Mouse (Mus musculus): Measurements from ENCODE around the gene Fam3b. TPM values are rescaled to one million over a fixed set of nuclear protein-coding genes. Genes with fewer than 3 reads are reported as not detected.

Fam3b gene
- polyA plus RNA-seq, 1 experiment from 2014 or later, result not detected

DNA sequence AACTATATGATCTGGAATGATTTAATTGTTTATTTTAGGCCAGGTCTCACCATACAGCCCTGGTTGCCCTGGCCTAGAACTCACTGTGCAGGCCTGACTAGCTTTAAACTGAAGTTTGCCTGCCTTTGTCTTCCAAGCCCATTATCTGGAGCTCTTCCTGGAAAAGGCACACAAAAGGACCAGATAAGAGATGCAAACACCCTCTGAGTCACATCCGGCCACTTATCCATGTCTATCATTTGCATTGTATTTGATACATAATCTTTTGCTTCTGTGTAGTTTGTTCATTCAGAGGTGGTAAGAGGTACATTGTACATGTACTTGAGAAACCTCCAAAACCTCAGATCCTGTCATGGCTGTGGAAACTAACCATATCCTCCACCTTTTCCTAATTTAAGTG is 91.0 kb downstream of the Fam3b start:
- Histone ChIP-seq H3K27me3 (ENCODE audit: control insufficient read depth, insufficient read depth, low read length) (no peaks in the 10 kb centered on the region), H3K4me3 (ENCODE audit: low read depth, low read length) (no peak overlapping the region), H3K9me3 (ENCODE audit: control insufficient read depth, low read depth, low read length) (no peaks in the 10 kb centered on the region), H3K4me2 (replicated peaks; ENCODE audit: low read depth, low read length) (no peak overlapping the region), H3K9ac (replicated peaks; ENCODE audit: low read depth, low read length) (no peak overlapping the region), H3K4me1 (ENCODE audit: control insufficient read depth, insufficient read depth, low read length) (no peaks in the 10 kb centered on the region), H3K36me3 (ENCODE audit: control insufficient read depth, insufficient read depth, low read length) (no peaks in the 10 kb centered on the region), H3K27ac (ENCODE audit: low read length) (no peak overlapping the region)
- no peak for ATAC-seq (ENCODE audit: insufficient number of reproducible peaks, insufficient read depth, low FRiP score, low read depth)
- WGBS, result 79% methylated on average over 1 of the region's 1 CpGs

DNA sequence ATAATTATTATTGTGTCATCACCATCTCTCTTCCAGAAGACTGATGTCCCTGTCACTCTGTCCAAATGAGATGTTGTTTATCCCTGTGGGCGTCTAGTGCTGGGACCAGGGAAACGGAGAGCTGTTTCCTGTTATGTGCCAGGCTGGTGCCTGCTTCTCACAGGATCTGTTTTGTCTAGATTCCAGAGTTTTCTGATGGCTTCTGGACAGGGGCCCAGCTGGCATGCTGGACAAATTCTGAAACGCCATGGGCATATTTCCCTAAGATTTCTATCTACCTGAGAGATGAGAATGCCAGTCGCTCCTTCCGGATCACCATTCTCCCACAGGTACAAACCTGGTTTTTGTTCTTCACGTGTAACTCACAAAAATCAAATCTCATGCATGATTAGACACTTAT is 92.9 kb downstream of the Fam3b start:
- Histone ChIP-seq H3K27me3 (ENCODE audit: control insufficient read depth, insufficient read depth, low read length) (no peaks in the 10 kb centered on the region), H3K36me3 (ENCODE audit: control insufficient read depth, insufficient read depth, low read length) (no peaks in the 10 kb centered on the region), H3K4me3 (ENCODE audit: low read depth, low read length) (no peak overlapping the region), H3K9me3 (ENCODE audit: control insufficient read depth, low read depth, low read length) (no peaks in the 10 kb centered on the region), H3K4me1 (ENCODE audit: control insufficient read depth, insufficient read depth, low read length) (0 out of 2 replicates have a peak, but pooled peaks cover 3% of the 10 kb centered on the region), H3K9ac (replicated peaks; ENCODE audit: low read depth, low read length) (no peak overlapping the region), H3K27ac (ENCODE audit: low read length) (no peak overlapping the region), H3K4me2 (replicated peaks; ENCODE audit: low read depth, low read length) (no peak overlapping the region)
- no peak for ATAC-seq (ENCODE audit: insufficient number of reproducible peaks, insufficient read depth, low FRiP score, low read depth)
- WGBS, result 77% methylated on average over 6 of the region's 6 CpGs

Other genes with a start within 250 kb of the Fam3b start
- gene Bace2, start 158.1 kb downstream of the Fam3b start, polyA plus RNA-seq (2014; fragmentation: Nextera tagmentation; extraction: Ambion mirVana), result 89.0 and 110 TPM in 2 replicates
- gene Mx1, start 51.9 kb downstream of the Fam3b start, polyA plus RNA-seq (2014; fragmentation: Nextera tagmentation; extraction: Ambion mirVana), result 0.15 and 0.35 TPM in 2 replicates
- gene Tmprss2, start 96.4 kb upstream of the Fam3b start, polyA plus RNA-seq (2014; fragmentation: Nextera tagmentation; extraction: Ambion mirVana), result 33.4 and 34.3 TPM in 2 replicates
- 24.7 and 25.3 TPM in 2 replicates for gene Ripk4, start 249.0 kb upstream of the Fam3b start, polyA plus RNA-seq (2014; fragmentation: Nextera tagmentation; extraction: Ambion mirVana)